Mouse (Mus musculus) left cerebral cortex, adult 9 months (tissue): ENCODE measurements at regions not wholly inside any gene's neighbourhood (a gene's known extent, or its start where the extent isn't known, plus 50 kb on each side); places are given as distances from the start of the nearest gene placed in this dataset.

Experiments used
- DNase-seq, 2 experiments: peaks; one replicate each; pipeline ENCODE4 v3.0.0; 2022; ENCODE audit warnings: low spot score in 2 of 2

DNA sequence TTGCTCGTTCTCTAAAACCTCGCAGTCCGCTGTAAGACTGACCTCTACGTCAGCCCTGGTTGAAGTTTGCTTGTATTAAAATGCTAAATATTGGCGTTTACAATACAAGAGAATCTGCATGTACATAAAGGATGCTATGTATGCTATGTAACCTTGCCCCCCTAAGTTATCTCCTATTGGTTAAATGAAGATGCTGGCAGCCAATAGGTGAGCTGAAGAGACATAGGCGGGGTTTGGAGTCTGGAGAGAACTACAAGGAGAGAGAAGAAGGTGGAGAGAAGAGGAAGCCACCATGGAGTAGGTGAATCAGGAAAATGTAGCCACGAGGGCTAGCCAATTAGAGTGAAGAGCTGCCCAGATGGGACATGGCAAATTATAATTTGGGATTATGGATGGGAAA is 214.0 kb upstream of the Amigo2 start:
- no peak for DNase-seq

DNA sequence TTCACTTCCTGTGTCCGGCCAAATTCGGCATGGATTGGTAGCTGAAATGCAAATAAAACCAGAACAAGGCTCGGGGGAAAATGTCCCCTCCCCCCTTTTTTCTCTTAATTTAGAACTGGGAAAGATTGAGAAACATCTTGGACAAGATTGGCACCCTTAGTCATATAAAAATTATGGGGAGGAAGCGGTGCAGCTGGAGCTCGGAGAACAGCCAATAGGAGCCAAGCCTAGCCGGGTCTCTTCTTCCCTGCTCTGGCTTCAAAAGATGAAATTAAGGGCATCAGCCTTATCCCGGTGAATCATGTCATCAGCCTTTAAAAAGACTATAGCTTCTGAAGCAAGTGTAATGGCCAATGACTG is 213.3 kb upstream of the Amigo2 start:
- no peak for DNase-seq

DNA sequence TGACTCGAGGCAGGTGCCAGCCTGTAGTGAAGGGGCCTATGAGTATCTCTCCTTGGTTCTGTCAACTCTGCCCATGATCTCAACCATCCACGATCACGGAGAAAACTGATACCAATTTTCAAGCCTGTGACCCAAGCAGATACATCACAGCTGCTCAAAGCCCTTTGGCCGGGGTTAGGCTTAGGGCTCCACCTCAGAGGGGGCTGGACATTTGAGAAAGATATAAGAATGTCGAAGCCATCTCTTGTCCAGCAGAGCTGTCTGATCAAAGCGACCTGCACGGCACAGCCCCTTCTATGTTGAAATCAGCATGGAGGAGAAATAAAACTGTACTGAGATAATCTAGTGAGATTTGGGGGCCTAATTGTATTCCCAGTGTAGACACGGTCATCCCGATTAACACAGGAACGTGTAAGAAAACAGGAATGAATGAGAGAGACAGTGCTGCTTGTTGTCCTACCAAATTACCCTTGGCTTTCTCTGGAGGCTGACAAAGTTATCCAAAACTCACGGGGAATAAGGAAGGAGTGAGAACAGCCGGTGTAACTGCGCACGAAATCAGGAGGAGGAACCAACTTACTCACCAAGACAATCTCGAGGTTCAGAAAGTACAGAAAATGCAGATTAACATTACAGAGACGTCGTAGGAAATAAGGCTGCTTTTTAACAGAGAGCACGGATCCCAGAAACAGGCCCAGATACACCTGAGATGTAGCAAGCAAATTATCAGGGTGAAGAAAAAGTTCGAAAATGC is 212.7 kb upstream of the Amigo2 start:
- DNase-seq, result no peak

DNA sequence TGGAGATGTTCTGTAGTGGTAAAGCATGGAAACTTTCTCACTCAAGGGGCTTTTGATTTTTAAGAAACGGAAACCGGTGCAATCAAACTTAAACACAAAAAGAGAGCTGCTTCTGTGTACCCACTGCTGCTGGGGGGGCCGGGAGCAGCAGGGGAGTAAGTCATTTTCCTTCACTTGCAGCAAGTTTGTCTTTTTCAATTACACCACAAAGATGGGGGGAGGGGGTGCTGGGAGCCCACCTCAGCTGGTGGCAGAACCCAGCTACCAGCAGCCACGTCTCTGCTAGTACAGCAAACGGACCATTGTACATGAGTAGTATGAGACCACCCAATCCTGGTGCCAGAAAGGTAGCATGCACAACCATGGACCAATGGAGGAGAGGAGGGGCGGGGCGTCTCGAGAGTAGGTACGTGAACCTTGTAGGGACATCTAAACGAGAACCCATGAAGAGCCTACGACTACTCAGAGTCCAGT is 211.7 kb upstream of the Amigo2 start:
- DNase-seq, result no peak

DNA sequence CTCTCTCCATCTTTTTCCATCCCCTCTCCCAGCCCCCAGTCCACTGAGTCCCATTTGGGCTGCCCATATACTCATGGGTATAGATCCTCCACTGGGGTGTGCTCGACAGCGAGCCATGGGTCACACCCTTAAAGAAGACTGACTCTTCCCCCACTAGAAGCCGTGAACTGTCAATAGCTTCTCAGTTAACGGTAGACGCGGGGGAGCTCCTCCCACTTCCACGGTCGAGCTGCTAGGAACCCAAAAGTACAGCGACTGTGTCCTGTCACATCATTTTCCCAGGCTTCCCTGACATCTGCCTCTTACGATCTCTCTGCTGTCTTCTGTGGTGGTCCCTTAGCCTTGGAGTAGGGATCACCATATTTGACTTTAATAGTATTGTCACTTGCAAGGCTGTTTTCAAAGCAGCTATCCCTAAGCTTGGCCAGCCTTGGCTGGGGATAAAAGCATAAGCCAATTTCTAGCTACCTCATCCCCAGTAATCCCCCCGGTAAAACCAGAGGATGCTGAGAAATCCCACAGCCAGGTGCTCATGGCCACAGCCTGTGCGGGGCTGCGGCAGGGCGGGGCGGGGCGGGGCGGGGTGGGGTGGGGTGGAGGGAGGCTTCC is 211.2 kb upstream of the Amigo2 start:
- DNase-seq, result no peak

DNA sequence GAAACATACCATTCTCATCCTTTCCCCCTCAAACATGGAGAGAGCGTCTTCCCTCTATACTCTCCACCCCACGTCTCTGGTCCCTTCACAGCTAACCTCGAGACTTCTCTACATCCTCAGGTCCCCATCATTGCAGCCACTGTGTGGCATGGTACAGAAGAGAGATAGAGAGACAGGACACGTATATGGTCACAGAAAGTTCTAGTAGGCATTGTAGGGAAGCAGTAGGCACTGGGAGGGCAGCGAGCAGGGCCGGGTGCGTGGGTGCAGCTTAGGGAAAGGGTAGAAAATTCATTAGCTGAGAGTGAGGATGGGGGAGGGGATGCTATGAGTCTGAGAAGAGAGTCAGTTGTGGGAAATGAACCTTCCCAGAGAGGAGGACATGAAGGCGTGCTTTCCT is 210.4 kb upstream of the Amigo2 start:
- DNase-seq, result no peak

DNA sequence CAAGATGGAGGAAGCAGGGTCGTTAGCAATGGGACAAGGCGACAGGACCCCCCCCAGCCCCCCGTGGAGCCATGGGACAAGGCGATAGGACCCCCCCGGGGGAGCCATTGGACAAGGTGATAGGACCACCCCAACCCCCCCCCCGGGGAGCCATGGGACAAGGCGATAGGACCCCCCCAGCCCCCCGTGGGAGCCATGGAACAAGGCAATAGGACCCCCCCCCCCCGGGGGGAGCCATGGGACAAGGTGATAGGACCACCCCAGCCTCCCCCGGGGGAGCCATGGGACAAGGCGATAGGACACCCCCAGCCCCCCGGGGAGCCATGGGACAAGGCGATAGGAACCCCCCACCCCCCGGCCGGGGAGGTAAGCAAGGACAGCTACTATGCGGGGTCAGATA is 209.9 kb upstream of the Amigo2 start:
- no peak for DNase-seq

DNA sequence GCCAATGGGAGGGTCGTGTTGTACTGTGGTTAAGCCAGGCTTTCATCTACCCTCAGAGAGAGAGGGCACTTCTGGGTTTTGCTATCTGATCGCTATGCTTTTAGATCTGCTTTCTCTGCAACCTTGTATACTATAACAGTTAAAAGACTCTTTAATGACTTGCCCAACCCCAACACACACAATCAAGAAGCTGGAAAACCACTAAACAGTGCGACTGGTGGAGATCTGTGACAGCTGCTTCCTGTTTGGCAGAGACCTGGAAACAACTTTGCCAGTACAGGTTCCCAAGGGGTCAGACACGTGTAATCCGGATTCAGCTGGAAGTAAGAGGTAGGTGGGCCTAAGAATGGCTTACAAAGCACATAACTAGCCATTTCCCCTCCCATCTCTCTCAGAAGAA is 208.6 kb upstream of the Amigo2 start:
- no peak for DNase-seq

DNA sequence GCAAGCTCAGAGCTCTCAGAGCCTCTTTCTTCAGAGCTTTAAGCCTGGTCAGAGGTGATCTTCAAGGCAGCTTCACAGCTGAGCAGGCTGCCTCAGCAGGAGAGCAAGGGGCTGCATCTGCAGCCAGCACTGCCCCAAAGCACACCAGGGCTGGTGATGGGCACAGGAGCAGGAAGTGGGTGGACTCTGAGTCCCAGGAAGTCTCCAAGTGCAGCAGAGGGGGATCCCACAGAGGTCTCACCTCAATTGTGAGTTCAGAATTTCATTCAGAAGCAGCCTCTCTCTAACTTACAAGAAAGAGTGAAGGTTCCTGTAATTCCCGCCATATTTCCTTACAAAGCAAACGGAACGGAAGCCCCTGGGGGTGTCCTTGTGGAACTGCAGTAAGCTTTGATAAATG is 202.6 kb upstream of the Amigo2 start:
- DNase-seq, result no peak

DNA sequence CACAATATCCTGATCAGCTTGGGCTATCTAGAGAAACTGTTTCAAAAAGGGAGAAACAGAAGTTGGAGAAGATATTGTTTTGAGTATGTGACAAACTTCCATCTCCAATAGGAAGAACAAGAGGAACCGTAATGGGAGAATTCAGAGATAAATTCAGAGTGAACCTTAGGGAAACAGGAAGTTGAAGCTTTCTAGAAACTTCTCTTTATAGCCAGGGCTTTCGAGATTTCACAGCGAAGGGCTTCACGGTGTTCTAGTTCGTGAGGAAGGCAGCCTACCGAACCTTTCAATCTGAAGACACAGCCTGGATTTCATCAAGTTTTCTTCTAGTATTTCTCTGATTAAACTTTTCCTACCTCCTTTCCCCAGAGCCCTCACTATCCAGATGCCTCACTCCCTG is 201.9 kb upstream of the Amigo2 start:
- no peak for DNase-seq

DNA sequence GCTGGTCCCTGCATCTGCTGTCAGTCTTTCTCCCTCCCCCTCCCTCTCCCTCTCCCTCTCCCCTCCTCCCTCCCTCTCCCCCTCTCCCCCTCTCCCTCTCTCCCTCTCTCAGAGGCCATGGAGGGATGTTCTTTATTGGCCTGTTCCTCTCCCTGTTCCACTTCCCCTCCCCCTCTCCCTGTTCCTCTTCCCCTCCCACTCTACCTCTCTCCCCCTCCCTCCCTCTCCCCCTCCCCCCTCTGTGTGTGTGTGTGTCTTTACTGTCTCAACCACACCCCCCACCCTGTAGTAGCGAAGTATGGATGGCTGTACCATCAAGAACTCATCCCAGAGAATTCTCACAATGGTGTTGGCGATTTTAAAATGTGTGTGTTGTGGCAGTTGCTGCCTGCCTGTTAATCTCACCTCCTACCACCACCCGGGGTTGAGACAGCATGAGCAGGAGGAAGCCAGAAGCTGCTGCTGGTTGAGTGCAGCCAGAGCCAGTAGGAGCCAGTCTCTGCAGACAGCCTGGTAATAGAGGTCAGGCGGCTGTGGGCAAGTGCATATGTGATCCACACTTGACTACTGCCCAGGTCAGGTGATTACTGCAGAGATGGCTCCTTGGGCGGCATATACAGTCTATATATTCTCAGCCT is 201.3 kb upstream of the Amigo2 start:
- peak in 1 of 2 experiments; percentile 32 for DNase-seq

DNA sequence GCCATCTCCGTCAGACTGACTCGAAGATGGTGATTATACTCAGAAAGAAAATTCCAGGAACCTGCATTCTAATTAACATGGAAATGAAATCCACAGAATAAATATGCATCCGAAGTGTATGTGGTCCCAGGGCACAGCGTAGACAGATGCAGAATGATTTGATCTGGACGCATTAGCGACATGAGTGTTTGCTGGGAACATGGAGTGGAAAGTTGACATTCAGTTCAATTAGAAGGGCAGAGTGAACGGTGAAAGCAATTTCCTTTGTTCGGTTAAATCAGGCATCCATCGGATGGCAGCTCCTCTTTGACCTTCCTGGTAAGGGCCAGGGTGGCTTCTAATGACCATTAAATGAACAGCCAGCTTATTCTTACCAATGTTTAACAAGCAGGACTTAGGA is 199.1 kb upstream of the Amigo2 start:
- DNase-seq, result no peak

DNA sequence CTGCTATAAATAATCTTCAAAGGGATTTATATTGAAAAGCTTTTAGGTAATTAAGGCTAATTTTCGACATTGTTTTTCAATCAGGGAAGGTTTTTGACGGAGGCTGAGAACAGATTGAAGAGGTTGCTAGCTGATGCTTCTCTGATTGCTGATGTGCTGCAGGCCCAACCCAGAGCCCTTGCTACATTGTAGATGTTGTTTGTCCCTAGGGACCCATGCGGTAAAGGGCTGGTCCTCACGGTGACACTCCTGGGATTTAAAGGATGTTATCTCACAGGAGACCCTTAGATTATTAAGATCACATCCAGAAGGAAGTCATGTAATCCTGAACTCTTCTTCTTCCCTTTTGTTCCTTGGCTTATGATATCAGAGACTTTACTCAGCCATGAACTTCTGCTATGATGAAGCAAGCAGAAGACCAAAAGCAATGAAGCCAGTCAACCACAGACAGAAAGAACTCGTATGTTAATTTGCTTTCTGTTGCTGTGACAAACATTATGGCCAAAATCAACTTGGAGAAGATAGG is 191.2 kb upstream of the Amigo2 start:
- no peak for DNase-seq
